Mouse (Mus musculus) midbrain, embryonic 12.5 days (tissue): ENCODE results near the gene Tnnc1. TPM values are rescaled to one million over a fixed set of nuclear protein-coding genes. Genes with fewer than 3 reads are reported as not detected.

Experiments
- ATAC-seq: fragments of 200-750 bp; cut with Nextera tagmentation; 2 replicates; pipeline ENCODE4 v1.8.0; 2017; ENCODE audit warnings: low read depth, moderate TSS enrichment, moderate library complexity; ENCODE audit not compliant: low FRiP score
- H3K27ac ChIP-seq: fragments of 300-500 bp; sonication (generic); replicated peaks from 2 replicates; pipeline ENCODE4 v1.5.1; 2016; ENCODE audit warnings: mild to moderate bottlenecking
- H3K27me3 ChIP-seq: fragments of 300-500 bp; sonication (generic); 2 replicates; pipeline ENCODE4 v1.6.1; 2016; ENCODE audit warnings: mild to moderate bottlenecking
- H3K36me3 ChIP-seq: fragments of 300-500 bp; sonication (generic); 2 replicates; pipeline ENCODE4 v1.6.1; 2016
- H3K4me1 ChIP-seq: fragments of 300-500 bp; sonication (generic); 2 replicates; pipeline ENCODE4 v1.6.1; 2016
- H3K4me2 ChIP-seq: fragments of 300-500 bp; sonication (generic); replicated peaks from 2 replicates; pipeline ENCODE4 v1.6.1; 2016; ENCODE audit warnings: mild to moderate bottlenecking, moderate library complexity
- H3K4me3 ChIP-seq: fragments of 300-500 bp; sonication (generic); 2 replicates; pipeline ENCODE4 v1.5.1; 2016; ENCODE audit warnings: mild to moderate bottlenecking
- H3K9ac ChIP-seq: fragments of 300-500 bp; sonication (generic); replicated peaks from 2 replicates; pipeline ENCODE4 v1.6.1; 2016; ENCODE audit warnings: mild to moderate bottlenecking, moderate library complexity
- H3K9me3 ChIP-seq: fragments of 300-500 bp; sonication (generic); 2 replicates; pipeline ENCODE4 v1.6.1; 2016; ENCODE audit warnings: mild to moderate bottlenecking
- WGBS: fragments of 180-500 bp; shearing (Covaris S2); methylation state at CpG from one replicate; pipeline ENCODE4 v1.1.7; 2016; 5-methylcytosine and 5-hydroxymethylcytosine counted together
- polyA plus RNA-seq: library from polyadenylated mRNA; unstranded; fragments of >200 nt; fragmentation: Nextera tagmentation; extraction: Ambion mirVana; gene quantifications from 2 replicates; pipeline ENCODE4 v1.2.1, GENCODE M21; 2016

Gene Tnnc1
- polyA plus RNA-seq, 1 experiment from 2014 or later: 3.0 TPM

DNA sequence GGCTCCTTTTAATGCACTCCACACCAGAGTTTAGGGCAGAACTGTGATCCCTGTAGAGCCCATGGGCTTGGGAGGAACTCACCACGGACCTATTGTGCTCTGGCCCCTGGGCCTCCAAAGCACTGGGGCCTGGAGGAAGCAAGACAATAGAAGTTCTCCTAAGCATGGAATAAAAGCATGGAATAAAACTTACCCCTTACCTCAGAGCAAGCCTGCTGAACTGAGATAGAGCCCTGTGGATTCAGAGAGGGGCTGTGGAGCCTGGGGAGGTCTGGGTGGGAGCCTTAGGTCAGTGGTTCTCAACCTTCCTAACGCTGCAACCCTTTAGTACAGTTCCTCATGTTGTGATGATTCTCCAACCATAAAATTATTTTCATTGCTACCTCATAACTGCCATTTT lies 8.7 kb downstream of the Tnnc1 start, which contains the start of gene Nisch:
Gene Nisch (minus strand): TSS at position 101 of the 400 bp plus-strand sequence.
- Histone ChIP-seq H3K4me3 (no peak within 1 kb of the TSS), H3K9me3 (no peaks in the 10 kb centered on the region), H3K4me2 (0 out of 2 replicates have a peak within 1 kb of the TSS, but pooled peaks have one; percentile 7), H3K36me3 (no peaks in the 10 kb centered on the region), H3K9ac (no peak within 1 kb of the TSS), H3K27me3 (peaks cover 6% of the 10 kb centered on the region; the same call in 1 of the 2 replicates), H3K4me1 (peaks cover 11% of the 10 kb centered on the region), H3K27ac (peak within 1 kb of the TSS; percentile 49; the same call in 1 of the 2 replicates)
- no peak for ATAC-seq
- WGBS: 56% methylated on average over 2 of the region's 2 CpGs

DNA sequence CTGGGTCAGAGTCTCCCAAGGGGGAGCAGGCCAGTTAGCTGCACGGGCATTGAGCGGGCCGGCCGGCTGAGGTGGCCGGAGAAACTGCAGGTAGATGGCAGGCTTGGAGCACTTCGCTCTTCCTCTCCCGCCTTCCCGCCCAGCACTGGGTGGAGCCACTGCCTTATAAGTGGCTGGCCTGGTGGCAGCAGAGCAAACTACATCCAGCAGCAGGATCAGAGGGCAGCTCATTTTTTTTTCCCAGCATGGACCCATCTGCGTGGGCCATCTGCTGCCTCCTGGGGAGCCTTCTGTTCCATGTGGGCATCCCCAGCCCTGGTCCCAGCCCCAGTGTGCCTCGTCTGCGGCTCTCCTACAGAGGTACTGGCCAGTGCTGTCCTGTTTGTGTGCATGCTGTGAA lies 9.6 kb downstream of the Tnnc1 start, which contains the start of gene Sema3g:
Gene Sema3g (plus strand): TSS at position 195 of the 400 bp plus-strand sequence.
- Histone ChIP-seq H3K4me3 (no peak within 1 kb of the TSS), H3K4me2 (0 out of 2 replicates have a peak within 1 kb of the TSS, but pooled peaks have one; percentile 7), H3K4me1 (peaks cover 11% of the 10 kb centered on the region), H3K36me3 (no peaks in the 10 kb centered on the region), H3K27ac (0 out of 2 replicates have a peak within 1 kb of the TSS, but pooled peaks have one; percentile 49), H3K27me3 (peaks cover 6% of the 10 kb centered on the region; the same call in 1 of the 2 replicates), H3K9me3 (no peaks in the 10 kb centered on the region), H3K9ac (no peak within 1 kb of the TSS)
- ATAC-seq: peak; percentile 50
- WGBS: 12% methylated on average over 11 of the region's 11 CpGs

- H3K4me1 ChIP-seq: no peaks in the 10 kb centered on the region
- no peaks in the 10 kb centered on the region for H3K9me3 ChIP-seq
- no peak overlapping the region for H3K27ac ChIP-seq
- no peaks in the 10 kb centered on the region for H3K27me3 ChIP-seq
- no peak overlapping the region for H3K9ac ChIP-seq
- no peak overlapping the region for H3K4me2 ChIP-seq
- no peaks in the 10 kb centered on the region for H3K36me3 ChIP-seq
- no peak overlapping the region for H3K4me3 ChIP-seq
- WGBS: 71% methylated on average over 4 of the region's 4 CpGs
- ATAC-seq: no peak
These were observed 18.9 kb downstream of the Tnnc1 start for GRCm38 (mm10) chr14:31226978-31227377.

GRCm38 (mm10) chr14:31228234-31228633 lies 20.1 kb downstream of the Tnnc1 start:
- WGBS: 80% methylated on average over 6 of the region's 6 CpGs
- H3K27ac ChIP-seq: no peak overlapping the region

DNA sequence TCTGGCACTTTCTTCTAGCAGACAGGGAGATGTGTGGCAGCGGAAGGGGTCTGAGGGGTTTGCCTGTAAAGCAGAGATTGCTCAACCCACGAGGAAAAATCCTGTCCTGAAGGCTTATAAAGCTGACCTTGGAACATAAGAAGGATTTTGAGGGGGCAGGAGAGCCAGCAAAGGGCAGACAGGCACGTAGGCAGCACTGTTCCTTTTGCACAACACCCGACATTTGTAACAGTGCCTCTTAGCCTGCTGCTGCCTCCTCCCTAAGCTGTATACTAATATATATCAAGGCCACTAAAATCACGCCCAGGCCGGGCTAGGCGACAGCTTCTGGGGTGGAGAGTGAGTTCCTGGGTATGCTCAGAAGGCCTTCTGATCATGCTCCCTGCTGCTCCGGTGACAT lies 22.3 kb downstream of the Tnnc1 start:
- no peaks in the 10 kb centered on the region for H3K9me3 ChIP-seq
- no peaks in the 10 kb centered on the region for H3K27me3 ChIP-seq
- H3K4me3 ChIP-seq: no peak overlapping the region
- WGBS: 68% methylated on average over 8 of the region's 8 CpGs
- H3K9ac ChIP-seq: no peak overlapping the region
- H3K4me2 ChIP-seq: no peak overlapping the region
- no peaks in the 10 kb centered on the region for H3K4me1 ChIP-seq
- no peaks in the 10 kb centered on the region for H3K36me3 ChIP-seq
- H3K27ac ChIP-seq: no peak overlapping the region
- no peak for ATAC-seq

More at GRCm38 (mm10) chr14:31228234-31228633, 20.1 kb downstream of the Tnnc1 start:
- H3K9ac ChIP-seq: no peak overlapping the region
- no peaks in the 10 kb centered on the region for H3K4me1 ChIP-seq
- no peak overlapping the region for H3K4me3 ChIP-seq
- no peaks in the 10 kb centered on the region for H3K9me3 ChIP-seq
- H3K4me2 ChIP-seq: no peak overlapping the region
- ATAC-seq: no peak
- no peaks in the 10 kb centered on the region for H3K36me3 ChIP-seq
- no peaks in the 10 kb centered on the region for H3K27me3 ChIP-seq

DNA sequence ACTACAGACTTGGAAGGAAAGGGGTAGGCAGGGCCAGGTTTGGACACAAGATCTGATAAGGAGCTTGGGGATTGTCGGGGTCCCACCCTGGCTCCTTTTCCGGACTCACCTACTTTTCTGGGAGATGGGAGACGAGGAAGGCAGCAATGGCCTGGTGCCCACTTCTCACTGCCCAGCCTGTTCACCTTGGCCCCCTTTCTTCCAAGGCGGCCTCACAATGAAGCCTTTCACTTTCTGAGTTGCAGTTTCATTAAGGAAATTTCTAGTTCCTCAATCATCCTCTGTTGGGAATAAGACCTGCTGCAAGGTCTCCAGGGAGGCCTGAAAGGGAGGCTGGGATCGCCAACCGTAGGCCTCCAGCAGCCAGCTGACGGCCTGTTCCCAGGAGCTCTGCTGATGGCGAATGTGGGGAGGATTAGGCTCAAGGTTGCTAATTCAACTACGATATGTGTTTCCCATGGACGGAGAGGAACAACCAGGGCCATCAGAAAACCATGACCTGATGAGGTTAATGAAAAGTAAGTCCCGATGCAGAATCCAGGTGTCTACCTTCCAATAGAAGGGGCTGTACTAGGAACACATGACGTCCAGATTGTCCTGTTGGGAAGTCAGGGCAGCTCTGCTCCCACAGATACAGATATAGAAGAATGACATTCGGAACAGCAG lies 24.4 kb downstream of the Tnnc1 start:
- 83% methylated on average over 13 of the region's 13 CpGs for WGBS
- ATAC-seq: no peak
- Histone ChIP-seq H3K4me3 (no peak overlapping the region), H3K4me1 (no peaks in the 10 kb centered on the region), H3K27ac (no peak overlapping the region), H3K4me2 (no peak overlapping the region), H3K36me3 (no peaks in the 10 kb centered on the region), H3K27me3 (no peaks in the 10 kb centered on the region), H3K9ac (no peak overlapping the region), H3K9me3 (no peaks in the 10 kb centered on the region)

DNA sequence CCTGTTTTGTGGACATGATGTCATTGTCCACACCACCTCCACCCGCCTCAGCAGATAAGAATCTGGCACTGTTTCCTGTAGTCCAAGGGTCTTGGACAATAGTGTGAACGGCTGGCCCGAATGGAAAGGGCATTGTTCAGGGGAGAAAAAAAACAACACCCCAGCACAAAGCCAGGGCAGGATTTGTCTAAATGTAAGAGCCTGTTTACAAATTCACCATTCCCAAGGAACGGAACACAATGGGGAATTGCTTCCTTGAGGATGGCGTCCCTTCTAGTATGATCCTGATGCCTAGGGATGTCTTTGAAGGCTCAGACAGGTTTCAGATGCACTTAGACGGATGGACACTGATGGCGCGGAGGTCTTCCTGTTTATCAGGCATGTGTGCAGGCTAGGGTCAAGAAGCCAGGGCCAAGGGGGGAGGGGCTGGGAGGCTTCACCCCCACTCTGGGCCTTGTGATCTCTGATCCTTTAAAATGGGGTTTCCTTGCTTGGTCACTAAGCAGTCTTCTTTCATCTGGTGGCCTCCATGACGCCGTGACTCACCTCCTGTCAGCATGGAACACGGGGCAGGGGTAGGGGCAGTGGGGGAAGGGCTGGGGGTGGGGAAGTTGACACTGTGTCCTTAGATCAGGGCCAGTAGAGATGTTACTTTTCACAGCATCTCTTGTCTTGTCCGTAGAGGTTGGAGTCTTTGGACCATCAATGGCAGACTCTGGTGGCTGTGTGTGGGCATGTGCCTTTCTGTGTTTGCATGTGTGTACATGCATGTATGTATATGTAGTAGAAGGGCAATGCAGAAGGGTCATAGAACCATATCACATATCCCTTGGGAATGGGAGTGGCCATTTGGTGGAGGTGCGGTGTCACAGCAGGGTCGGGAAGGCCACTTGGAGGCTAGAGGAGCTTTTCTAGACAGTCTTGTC lies 25.2 kb downstream of the Tnnc1 start:
- no peaks in the 10 kb centered on the region for H3K36me3 ChIP-seq
- no peaks in the 10 kb centered on the region for H3K27me3 ChIP-seq
- ATAC-seq: peak; percentile 38; the same call in 1 of the 2 replicates
- no peaks in the 10 kb centered on the region for H3K9me3 ChIP-seq
- H3K4me2 ChIP-seq: no peak overlapping the region
- H3K27ac ChIP-seq: no peak overlapping the region
- no peak overlapping the region for H3K4me3 ChIP-seq
- H3K9ac ChIP-seq: no peak overlapping the region
- H3K4me1 ChIP-seq: no peaks in the 10 kb centered on the region
- WGBS: 84% methylated on average over 14 of the region's 14 CpGs

DNA sequence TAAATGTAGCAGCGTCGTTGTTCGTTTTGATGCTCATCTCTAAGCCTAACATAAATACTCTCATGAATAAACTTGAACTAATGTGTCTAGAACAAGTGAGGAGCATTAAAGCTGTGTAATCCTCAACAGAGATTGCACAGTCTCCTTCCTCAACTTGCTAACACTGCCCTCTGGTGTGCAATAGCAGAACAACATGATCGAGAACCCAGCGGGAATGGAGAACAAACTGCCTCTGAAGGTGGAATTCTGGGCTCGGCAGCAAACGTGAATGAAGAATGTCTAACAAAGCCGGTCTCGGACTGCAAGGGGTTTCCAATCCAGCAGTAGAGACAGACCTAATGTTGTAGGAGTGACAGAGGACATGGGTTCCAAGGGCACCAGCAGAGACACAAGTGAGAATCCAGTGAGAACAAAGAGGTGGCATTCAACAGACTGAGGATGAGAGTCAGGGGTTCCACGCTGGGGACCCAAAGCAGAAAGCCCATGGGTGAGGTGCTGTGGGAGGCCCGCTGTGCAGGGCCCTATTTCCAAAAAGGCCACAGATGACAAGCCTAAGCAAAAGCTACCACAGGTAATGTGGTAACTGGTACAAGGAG lies 26.0 kb downstream of the Tnnc1 start:
- no peak overlapping the region for H3K4me3 ChIP-seq
- H3K4me1 ChIP-seq: no peaks in the 10 kb centered on the region
- WGBS: 24% methylated on average over 11 of the region's 11 CpGs
- H3K9me3 ChIP-seq: no peaks in the 10 kb centered on the region
- H3K36me3 ChIP-seq: no peaks in the 10 kb centered on the region
- ATAC-seq: peak; percentile 49; the same call in 1 of the 2 replicates
- H3K27me3 ChIP-seq: no peaks in the 10 kb centered on the region
- H3K27ac ChIP-seq: no peak overlapping the region
- H3K9ac ChIP-seq: no peak overlapping the region
- no peak overlapping the region for H3K4me2 ChIP-seq

GRCm38 (mm10) chr14:31237101-31237882 lies 29.2 kb downstream of the Tnnc1 start:
- Histone ChIP-seq H3K27me3 (no peaks in the 10 kb centered on the region), H3K36me3 (no peaks in the 10 kb centered on the region), H3K9me3 (no peaks in the 10 kb centered on the region), H3K4me1 (no peaks in the 10 kb centered on the region), H3K9ac (no peak overlapping the region), H3K4me2 (no peak overlapping the region), H3K27ac (no peak overlapping the region), H3K4me3 (no peak overlapping the region)
- no peak for ATAC-seq
- WGBS: 87% methylated on average over 7 of the region's 7 CpGs

DNA sequence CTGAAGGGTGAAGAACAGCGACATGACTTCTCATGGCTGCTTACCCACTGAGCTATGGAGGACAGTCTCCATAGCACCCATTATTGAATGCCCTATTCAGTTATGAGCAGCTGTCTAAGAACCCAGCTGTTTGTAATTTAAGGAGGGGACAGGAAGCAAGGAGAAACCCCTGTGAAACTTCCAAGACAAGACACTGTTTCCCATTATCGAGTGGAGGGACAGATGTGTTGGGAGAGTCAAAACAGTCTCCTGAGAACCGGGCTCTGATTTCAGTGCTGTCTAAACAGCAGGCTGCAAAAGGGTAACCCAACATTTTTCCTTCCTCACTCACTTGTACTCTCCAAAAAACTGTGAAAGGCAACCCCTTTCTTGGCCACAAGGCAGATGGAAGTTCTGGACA lies 32.4 kb downstream of the Tnnc1 start:
- Histone ChIP-seq H3K4me2 (no peak overlapping the region), H3K27ac (no peak overlapping the region), H3K9ac (no peak overlapping the region), H3K4me1 (no peaks in the 10 kb centered on the region), H3K27me3 (no peaks in the 10 kb centered on the region), H3K9me3 (no peaks in the 10 kb centered on the region), H3K36me3 (no peaks in the 10 kb centered on the region), H3K4me3 (no peak overlapping the region)
- 75% methylated on average over 3 of the region's 3 CpGs for WGBS
- ATAC-seq: no peak

DNA sequence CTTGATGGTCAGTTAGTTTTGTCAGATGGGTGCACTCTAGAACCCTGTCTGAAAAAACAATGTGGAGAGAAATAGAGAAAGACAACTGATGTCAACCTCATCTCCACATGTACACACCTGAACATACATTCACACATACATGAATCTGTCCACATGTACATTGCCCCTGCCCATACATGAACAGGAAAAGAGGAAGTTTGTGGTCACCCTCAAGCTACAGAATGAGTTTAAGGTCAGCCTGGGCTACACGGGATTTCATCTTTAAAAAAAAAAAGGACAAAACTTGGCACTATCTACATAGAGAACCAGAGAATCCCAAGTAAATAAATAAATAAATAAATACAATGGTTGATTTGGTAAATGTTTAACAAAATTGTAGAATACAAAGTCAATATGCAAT lies 36.7 kb downstream of the Tnnc1 start:
- WGBS: 88% methylated on average over 1 of the region's 1 CpGs
- Histone ChIP-seq H3K4me1 (no peaks in the 10 kb centered on the region), H3K4me3 (no peak overlapping the region), H3K9me3 (no peaks in the 10 kb centered on the region), H3K4me2 (no peak overlapping the region), H3K27ac (no peak overlapping the region), H3K27me3 (no peaks in the 10 kb centered on the region), H3K9ac (no peak overlapping the region), H3K36me3 (no peaks in the 10 kb centered on the region)
- ATAC-seq: no peak
